Mouse (Mus musculus): ENCODE data around the gene Gli1. TPM values are rescaled to one million over a fixed set of nuclear protein-coding genes. Genes with fewer than 3 reads are reported as not detected.

The Gli1 gene
- polyA plus RNA-seq, 1 experiment: not detected

DNA sequence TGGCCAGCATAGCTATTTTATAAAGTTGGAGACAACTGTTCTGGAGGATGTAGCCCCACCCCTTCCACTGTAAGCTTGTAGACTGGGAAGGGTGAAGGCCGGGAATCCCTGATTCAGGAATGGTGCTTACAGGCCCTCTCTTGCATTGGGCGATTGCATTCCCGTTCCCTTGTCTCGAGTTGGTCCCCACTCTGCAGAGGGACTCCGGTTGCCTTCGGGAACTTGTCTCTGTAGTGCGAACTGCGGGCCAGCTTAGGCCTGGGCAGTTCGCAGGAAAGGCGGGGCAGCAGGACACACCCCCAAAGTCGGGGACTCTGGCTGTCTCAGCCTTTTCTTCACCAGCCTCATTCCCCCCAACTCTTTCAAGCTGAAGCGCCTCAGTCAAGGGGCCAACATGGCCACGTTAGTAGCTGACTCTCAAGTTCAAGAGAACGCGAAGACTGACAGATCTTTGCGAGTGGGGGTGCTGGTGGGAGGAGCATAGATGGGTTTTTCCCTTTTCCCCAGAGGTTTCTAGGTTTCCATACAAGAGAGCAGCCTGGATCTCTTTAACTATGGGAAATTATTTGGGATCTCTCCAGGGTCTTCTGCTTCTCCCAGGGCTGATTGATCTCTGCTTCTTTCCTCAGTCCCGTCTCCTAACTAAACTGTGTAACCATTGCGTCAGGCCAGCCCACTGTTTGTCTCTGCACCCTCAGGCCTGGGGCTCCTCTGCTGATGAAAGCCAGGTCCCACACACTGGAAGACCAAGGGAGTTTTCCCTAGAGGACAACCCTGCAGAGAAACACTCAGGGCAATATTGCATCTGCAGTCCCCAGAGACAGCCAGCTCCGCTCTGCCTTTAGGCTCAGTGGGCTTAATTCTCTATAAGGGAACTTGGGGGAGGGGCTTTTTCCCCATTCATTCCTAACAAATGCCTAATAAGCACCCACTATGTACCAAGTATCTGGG is 50.6 kb downstream of the Gli1 start:
- Histone ChIP-seq H3K4me3 (replicated peaks) (peak overlapping the region; percentile 82), H3K4me1 (ENCODE audit: control insufficient read depth) (peaks cover 84% of the 10 kb centered on the region), H3K36me3 (ENCODE audit: control insufficient read depth) (peaks cover 64% of the 10 kb centered on the region), H3K27me3 (ENCODE audit: control insufficient read depth) (no peaks in the 10 kb centered on the region; the same call in 1 of the 2 replicates), H3K9me3 (ENCODE audit: control insufficient read depth, low read length) (no peaks in the 10 kb centered on the region)
- TF ChIP-seq TAL1 (IDR thresholded peaks at IDR 0.05; ENCODE audit: low read length): no peak
- TF ChIP-seq GATA1 (IDR thresholded peaks at IDR 0.05; ENCODE audit: low read length): no peak

DNA sequence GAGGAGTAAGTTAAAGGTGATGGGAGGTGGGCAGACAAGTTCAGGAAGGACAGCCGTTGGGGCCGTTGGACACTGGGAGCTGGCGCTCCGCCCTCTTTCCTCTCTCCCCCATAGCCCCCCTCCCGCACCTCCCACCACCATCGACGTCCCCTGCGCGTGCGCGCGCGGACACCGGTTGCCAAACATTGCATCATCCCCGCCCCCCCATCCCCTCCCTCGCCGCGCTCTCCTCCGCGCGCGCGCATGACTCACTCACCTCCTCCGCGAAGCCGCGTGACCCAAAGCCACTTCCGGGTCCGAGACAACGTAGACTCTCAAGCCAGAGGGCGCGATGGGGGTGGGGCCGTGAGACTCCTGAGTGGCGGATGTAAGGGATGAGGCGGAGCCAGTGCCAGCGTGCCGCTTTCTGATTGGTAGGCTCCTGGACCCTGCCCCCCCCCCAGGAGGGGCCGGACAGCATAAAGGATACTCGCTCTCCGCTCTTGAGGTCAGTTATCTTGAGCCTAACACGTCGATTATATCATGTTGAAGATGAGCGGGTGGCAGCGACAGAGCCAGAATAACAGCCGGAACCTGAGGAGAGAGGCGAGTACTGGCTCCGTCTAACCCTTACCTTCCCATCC is 51.4 kb downstream of the Gli1 start:
- Histone ChIP-seq H3K4me1 (ENCODE audit: control insufficient read depth) (peaks cover 85% of the 10 kb centered on the region), H3K27me3 (ENCODE audit: control insufficient read depth) (no peaks in the 10 kb centered on the region), H3K9me3 (ENCODE audit: control insufficient read depth, low read length) (no peaks in the 10 kb centered on the region), H3K4me3 (replicated peaks) (peak overlapping the region; percentile 82), H3K36me3 (ENCODE audit: control insufficient read depth) (peaks cover 64% of the 10 kb centered on the region)
- TF ChIP-seq TAL1 (IDR thresholded peaks at IDR 0.05; ENCODE audit: low read length) (no peak), GATA1 (IDR thresholded peaks at IDR 0.05; ENCODE audit: low read length) (no peak)

DNA sequence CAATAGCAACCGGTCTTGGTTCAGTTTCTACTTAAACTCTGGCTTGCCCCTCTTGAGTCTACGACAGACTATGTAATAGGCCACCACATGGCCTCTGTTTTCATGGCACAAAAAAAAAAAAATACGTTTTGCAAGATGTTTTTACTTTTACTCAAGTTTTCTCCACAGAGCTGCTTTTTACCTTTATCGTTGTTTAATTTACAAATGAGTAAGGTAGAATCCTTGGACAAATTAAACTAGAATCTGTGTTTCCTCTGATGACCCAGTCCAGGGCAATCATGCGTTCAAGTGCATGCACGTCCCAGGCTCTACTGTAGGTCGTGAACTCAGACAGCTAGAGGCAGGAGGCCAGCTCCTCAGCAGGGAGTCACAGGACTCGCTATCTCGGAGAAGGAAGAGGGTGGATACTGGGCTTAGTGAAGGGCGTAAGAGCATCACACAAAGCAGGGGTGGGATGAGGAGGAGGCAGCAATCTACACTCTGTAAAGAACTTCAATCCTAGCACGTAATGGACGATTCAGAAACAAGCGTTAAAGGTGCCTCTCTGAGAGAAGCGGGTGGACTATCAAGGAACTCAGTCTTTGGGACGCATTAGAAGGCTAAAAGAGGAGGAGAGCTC is 52.1 kb downstream of the Gli1 start:
- H3K4me3 ChIP-seq (replicated peaks): peak overlapping the region; percentile 82
- H3K36me3 ChIP-seq (ENCODE audit: control insufficient read depth): peaks cover 64% of the 10 kb centered on the region
- TF ChIP-seq TAL1 (IDR thresholded peaks at IDR 0.05; ENCODE audit: low read length) (no peak), GATA1 (IDR thresholded peaks at IDR 0.05; ENCODE audit: low read length) (peak; percentile 3; the same call in 1 of the 2 replicates)
- peaks cover 82% of the 10 kb centered on the region for H3K4me1 ChIP-seq (ENCODE audit: control insufficient read depth)
- no peaks in the 10 kb centered on the region for H3K9me3 ChIP-seq (ENCODE audit: control insufficient read depth, low read length)
- H3K27me3 ChIP-seq (ENCODE audit: control insufficient read depth): no peaks in the 10 kb centered on the region

DNA sequence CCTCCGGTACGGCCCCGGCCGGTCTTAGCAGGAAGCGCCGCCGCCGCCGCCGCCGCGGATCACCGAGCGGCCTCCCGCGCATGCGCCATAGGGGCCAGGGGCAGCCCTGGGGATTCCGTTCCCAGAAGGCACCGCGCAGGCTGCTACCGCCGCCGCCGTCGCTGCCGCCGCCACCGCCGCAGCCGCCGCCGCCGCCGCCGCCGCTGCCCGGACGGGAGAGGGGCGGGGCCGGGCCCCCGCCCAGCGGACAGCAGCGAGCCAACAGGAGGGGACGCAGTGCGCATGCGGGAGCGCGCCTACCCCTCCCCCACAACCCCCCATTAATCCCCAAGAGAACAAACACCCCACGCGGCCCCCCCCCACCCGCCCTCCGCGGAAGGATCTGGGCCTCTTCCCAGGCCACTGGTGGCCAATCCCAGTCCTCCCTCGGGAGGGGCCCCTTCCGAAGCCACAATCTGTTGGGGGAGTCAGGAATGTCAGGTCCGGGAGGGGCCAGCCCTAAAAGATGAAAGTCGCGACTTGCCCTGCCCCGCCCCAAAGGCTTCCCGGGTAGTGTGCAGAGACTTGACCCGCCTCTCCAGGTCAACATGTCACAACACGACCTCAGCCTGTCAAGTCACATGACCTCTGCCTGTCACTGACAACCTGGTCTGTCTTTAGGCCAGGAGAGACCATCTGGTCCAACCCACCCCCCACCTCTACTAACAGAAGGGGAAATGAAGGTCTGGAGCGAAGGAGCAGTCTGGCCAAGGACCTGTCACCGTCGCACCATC is 52.8 kb downstream of the Gli1 start, which contains the start of gene Mbd6:
Gene Mbd6 (minus strand): TSS at position 219 of the 773 bp plus-strand sequence.
- no peak for TF ChIP-seq TAL1 (IDR thresholded peaks at IDR 0.05; ENCODE audit: low read length)
- TF ChIP-seq GATA1 (IDR thresholded peaks at IDR 0.05; ENCODE audit: low read length): no peak
- Histone ChIP-seq H3K4me1 (ENCODE audit: control insufficient read depth) (peaks cover 79% of the 10 kb centered on the region), H3K27me3 (ENCODE audit: control insufficient read depth) (no peaks in the 10 kb centered on the region), H3K4me3 (replicated peaks) (peak within 1 kb of the TSS; percentile 82), H3K36me3 (ENCODE audit: control insufficient read depth) (peaks cover 64% of the 10 kb centered on the region), H3K9me3 (ENCODE audit: control insufficient read depth, low read length) (no peaks in the 10 kb centered on the region)

DNA sequence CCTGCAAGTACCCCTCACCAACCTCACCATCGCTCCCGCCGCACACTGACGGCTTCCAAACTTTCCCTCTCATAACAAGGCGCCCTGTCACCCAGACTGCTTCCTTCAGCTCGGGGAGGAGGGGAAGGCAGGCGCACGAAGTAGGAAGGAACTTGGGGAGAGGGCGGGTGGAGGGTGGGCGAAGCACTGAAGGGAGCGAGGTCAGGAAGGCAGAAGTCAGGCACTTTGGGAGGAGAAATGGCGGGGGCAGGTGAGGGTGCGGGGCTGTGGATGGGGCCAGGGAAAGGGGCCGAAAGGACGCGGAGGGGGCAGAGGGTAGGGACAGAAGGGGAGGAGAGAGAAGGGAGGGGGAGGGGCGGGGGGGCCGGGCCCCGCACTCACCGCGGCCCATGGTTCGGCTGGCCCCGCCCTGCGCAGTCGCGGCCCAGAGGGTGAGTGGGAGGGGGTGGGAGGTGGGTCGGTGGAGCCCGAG is 53.4 kb downstream of the Gli1 start:
- H3K9me3 ChIP-seq (ENCODE audit: control insufficient read depth, low read length): no peaks in the 10 kb centered on the region
- peaks cover 64% of the 10 kb centered on the region for H3K36me3 ChIP-seq (ENCODE audit: control insufficient read depth)
- H3K4me1 ChIP-seq (ENCODE audit: control insufficient read depth): peaks cover 73% of the 10 kb centered on the region
- no peak for TF ChIP-seq TAL1 (IDR thresholded peaks at IDR 0.05; ENCODE audit: low read length)
- TF ChIP-seq GATA1 (IDR thresholded peaks at IDR 0.05; ENCODE audit: low read length): no peak
- peak overlapping the region; percentile 82 for H3K4me3 ChIP-seq (replicated peaks)
- H3K27me3 ChIP-seq (ENCODE audit: control insufficient read depth): no peaks in the 10 kb centered on the region

DNA sequence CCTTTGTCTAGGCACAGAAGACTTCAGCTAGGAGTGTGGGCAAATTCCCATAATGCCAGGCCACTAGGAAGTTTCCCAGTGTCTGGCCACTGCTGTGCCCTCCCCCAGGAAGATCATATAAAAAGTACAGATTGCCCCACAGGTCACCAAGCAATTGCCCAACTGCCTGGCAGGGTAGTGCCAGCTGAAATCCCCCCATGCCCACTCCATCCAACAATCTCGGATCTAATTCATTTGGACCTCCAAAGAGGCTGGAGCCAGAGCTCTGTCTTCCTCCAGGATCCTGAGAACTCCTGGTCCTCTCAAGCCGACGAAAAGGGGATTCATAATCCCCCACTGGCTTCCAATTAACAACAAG is 53.9 kb downstream of the Gli1 start:
- Histone ChIP-seq H3K27me3 (ENCODE audit: control insufficient read depth) (no peaks in the 10 kb centered on the region), H3K36me3 (ENCODE audit: control insufficient read depth) (peaks cover 64% of the 10 kb centered on the region), H3K4me1 (ENCODE audit: control insufficient read depth) (peaks cover 69% of the 10 kb centered on the region), H3K4me3 (replicated peaks) (peak overlapping the region; percentile 82), H3K9me3 (ENCODE audit: control insufficient read depth, low read length) (no peaks in the 10 kb centered on the region)
- TF ChIP-seq TAL1 (IDR thresholded peaks at IDR 0.05; ENCODE audit: low read length): no peak
- no peak for TF ChIP-seq GATA1 (IDR thresholded peaks at IDR 0.05; ENCODE audit: low read length)

DNA sequence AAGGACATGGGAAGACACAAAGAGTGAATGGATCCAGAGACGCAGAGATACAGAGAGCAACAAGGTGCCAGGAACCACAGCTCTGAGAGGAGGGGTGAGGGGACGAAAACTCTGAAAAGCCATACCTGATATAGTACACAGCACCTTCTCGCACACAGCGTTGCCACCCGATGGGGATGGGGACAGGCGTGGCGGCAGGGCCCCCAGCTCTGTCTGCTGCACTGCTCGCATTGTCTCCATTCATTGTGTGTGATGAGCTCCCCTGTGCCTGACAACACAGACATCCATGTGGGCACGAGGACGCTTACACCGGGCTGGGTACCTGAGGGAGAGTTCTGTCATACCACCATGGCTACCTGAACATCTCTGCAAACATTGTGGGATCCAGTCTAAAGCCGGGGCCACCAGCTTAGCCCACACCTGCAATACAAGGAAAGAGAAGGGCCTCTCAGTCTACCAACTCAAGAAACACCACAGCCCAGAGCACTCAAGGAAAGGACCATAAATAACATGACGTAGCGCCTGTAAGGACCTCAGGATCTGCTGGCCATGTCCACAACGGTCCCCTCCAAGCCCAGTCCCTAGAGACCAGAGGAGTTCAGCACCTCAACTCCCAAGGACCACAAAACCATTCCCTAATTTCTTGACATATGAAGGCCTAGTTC is 54.4 kb downstream of the Gli1 start:
- peaks cover 64% of the 10 kb centered on the region for H3K4me1 ChIP-seq (ENCODE audit: control insufficient read depth)
- H3K27me3 ChIP-seq (ENCODE audit: control insufficient read depth): no peaks in the 10 kb centered on the region
- peaks cover 64% of the 10 kb centered on the region for H3K36me3 ChIP-seq (ENCODE audit: control insufficient read depth)
- peak overlapping the region; percentile 82 for H3K4me3 ChIP-seq (replicated peaks)
- no peaks in the 10 kb centered on the region for H3K9me3 ChIP-seq (ENCODE audit: control insufficient read depth, low read length)
- TF ChIP-seq TAL1 (IDR thresholded peaks at IDR 0.05; ENCODE audit: low read length) (no peak), GATA1 (IDR thresholded peaks at IDR 0.05; ENCODE audit: low read length) (no peak)

DNA sequence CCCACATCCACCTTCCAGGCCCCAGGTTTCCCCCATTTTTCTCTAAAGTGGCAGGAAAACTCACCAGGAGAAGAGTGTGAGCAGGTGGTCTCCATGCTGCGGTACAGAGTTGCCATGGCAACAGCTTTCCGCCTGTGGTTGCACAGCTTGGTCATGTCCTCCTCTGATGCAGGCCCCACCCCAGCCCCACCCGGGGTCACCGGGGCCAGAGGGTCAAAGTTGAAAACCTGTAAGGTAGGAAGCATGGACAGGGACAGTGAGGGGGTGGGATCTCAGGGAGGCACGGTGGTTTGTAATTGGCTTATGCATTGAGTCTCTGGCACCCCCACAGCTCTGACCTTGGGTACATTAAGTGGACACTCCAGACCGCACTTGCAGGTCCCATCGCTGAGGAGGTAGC is 55.0 kb downstream of the Gli1 start:
- Histone ChIP-seq H3K4me1 (ENCODE audit: control insufficient read depth) (peaks cover 57% of the 10 kb centered on the region), H3K9me3 (ENCODE audit: control insufficient read depth, low read length) (no peaks in the 10 kb centered on the region), H3K4me3 (replicated peaks) (peak overlapping the region; percentile 82), H3K36me3 (ENCODE audit: control insufficient read depth) (peaks cover 65% of the 10 kb centered on the region), H3K27me3 (ENCODE audit: control insufficient read depth) (no peaks in the 10 kb centered on the region)
- no peak for TF ChIP-seq TAL1 (IDR thresholded peaks at IDR 0.05; ENCODE audit: low read length)
- no peak for TF ChIP-seq GATA1 (IDR thresholded peaks at IDR 0.05; ENCODE audit: low read length)
